ENCODE assay signal across 20 mouse cellular contexts in the genomic region with DNA sequence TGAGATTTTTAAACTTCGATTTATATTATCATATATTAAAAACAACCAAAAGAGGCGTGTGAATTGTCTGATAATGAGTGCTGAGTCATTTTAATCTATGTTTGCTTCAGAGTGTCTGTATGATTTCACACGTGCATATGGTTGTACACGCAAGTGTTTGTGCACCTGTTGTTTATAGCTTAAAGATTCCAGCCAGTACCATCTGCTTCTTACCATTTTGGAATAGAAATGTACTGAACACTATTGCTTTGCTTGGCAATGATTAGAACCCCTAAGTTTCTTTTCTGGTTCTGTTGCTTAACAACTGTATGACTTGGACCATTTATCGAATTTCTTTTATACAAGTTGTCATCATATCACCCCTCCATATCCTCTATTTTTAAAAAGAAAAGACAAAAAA.
A peak's percentile ranks its signal among the peaks of the same experiment; 100 is the strongest.
DNase-seq lines count a peak whose midpoint lies in the region; ATAC-seq and TF ChIP-seq lines count a peak whose summit lies in the region.
"Had no signal": no experiment of that assay in that cellular context is flagged by ENCODE, and none has a peak within 500 bp of the region (broad histone marks: within the 10 kb centered on the region; RNA-seq: fewer than 3 reads in every experiment).

No protein-coding gene starts in this region.

- H3K4me2 ChIP-seq in forebrain, embryonic 16.5 days (ENCODE audit: low read length) = no peak overlapping the region
- no peak overlapping the region for H3K4me2 ChIP-seq in forebrain, embryonic 12.5 days
- H3K4me2 ChIP-seq: heart, embryonic 11.5 days; hindbrain, embryonic 12.5 days; hindbrain, embryonic 15.5 days had no signal

- H3K27ac ChIP-seq in forebrain, embryonic 16.5 days (ENCODE audit: low read length) = no peak overlapping the region
- no peak overlapping the region for H3K27ac ChIP-seq in forebrain, embryonic 12.5 days
- H3K27ac ChIP-seq in layer of hippocampus, adult 2 months = no peak overlapping the region
- H3K27ac ChIP-seq: gastrocnemius, adult 2 months; hindbrain, embryonic 12.5 days; hindbrain, embryonic 15.5 days had no signal

- no peak overlapping the region for H3K4me3 ChIP-seq in forebrain, embryonic 16.5 days (replicated peaks; ENCODE audit: low read length)
- no peak overlapping the region for H3K4me3 ChIP-seq in forebrain, embryonic 12.5 days (replicated peaks)
- H3K4me3 ChIP-seq in layer of hippocampus, adult 2 months = no peak overlapping the region
- H3K4me3 ChIP-seq: gastrocnemius, adult 2 months; hindbrain, embryonic 12.5 days; hindbrain, embryonic 15.5 days had no signal

- ATAC-seq in forebrain, embryonic 16.5 days = peak; percentile 55; the same call in 1 of the 2 replicates
- ATAC-seq in forebrain, embryonic 12.5 days (ENCODE audit: low FRiP score) = no peak
- ATAC-seq: activated CD4-positive, CD25-positive, alpha-beta regulatory T cell, adult 4 months; intestine, postnatal 0 days had no signal

- no peak overlapping the region for H3K9ac ChIP-seq in forebrain, embryonic 16.5 days (replicated peaks; ENCODE audit: low read depth, low read length)
- H3K9ac ChIP-seq in forebrain, embryonic 12.5 days = no peak overlapping the region
- H3K9ac ChIP-seq: hindbrain, embryonic 12.5 days; hindbrain, embryonic 15.5 days had no signal

- H3K4me1 ChIP-seq in forebrain, embryonic 16.5 days (replicated peaks; ENCODE audit: control insufficient read depth, insufficient read depth, low read length) = no peaks in the 10 kb centered on the region
- no peaks in the 10 kb centered on the region for H3K4me1 ChIP-seq in forebrain, embryonic 12.5 days
- H3K4me1 ChIP-seq: hindbrain, embryonic 12.5 days; hindbrain, embryonic 15.5 days had no signal

- no peaks in the 10 kb centered on the region for H3K9me3 ChIP-seq in forebrain, embryonic 16.5 days (ENCODE audit: control insufficient read depth, low read length)
- H3K9me3 ChIP-seq in forebrain, embryonic 12.5 days = no peaks in the 10 kb centered on the region
- H3K9me3 ChIP-seq: hindbrain, embryonic 12.5 days; hindbrain, embryonic 15.5 days had no signal

- no peak for TF ChIP-seq CTCF in layer of hippocampus, adult 2 months (conservative IDR thresholded peaks at IDR 0.05)

- H3K36me3 ChIP-seq in forebrain, embryonic 16.5 days (ENCODE audit: control insufficient read depth, insufficient read depth) = no peaks in the 10 kb centered on the region
- H3K36me3 ChIP-seq in forebrain, embryonic 12.5 days (replicated peaks) = no peaks in the 10 kb centered on the region
- H3K36me3 ChIP-seq: hindbrain, embryonic 12.5 days; hindbrain, embryonic 15.5 days had no signal

- peak; percentile 4 for DNase-seq in cerebellum, adult 9-10 months
- DNase-seq in cerebellum, postnatal 14 days = no peak
- peak; percentile 9 for DNase-seq in layer of hippocampus, adult 9-10 months (ENCODE audit: low spot score)
- DNase-seq in layer of hippocampus, adult 2 months (ENCODE audit: low spot score in 2 of 2) = no peak
- DNase-seq in brain, adult 2 months (ENCODE audit: low read depth, low spot score) = peak; percentile 43
- DNase-seq in ovary, postnatal 36 days (ENCODE audit: low spot score) = no peak
- DNase-seq: adrenal gland, adult 8-10 months; adrenal gland, postnatal 25 days; cerebellum, adult 11 months; cerebellum, postnatal 10 days; gastrocnemius, adult 2 months; gastrocnemius, postnatal 14 days; heart, adult 11 months had no signal

- 62% methylated on average over 5 of the region's 5 CpGs for WGBS in forebrain, embryonic 16.5 days
- 86% methylated on average over 5 of the region's 5 CpGs for WGBS in forebrain, embryonic 12.5 days

- H3K27me3 ChIP-seq in forebrain, embryonic 16.5 days (replicated peaks; ENCODE audit: control insufficient read depth, insufficient read depth, low read length) = no peaks in the 10 kb centered on the region
- H3K27me3 ChIP-seq in forebrain, embryonic 12.5 days = no peaks in the 10 kb centered on the region
- H3K27me3 ChIP-seq: hindbrain, embryonic 12.5 days; hindbrain, embryonic 15.5 days had no signal

Comparison
In these comparisons a context has a peak if more than half of its experiments do, and no peak if none do; other contexts are left out.
1. DNase-seq: peak in cerebellum, adult 9-10 months (single experiment), layer of hippocampus, adult 9-10 months (single experiment) and brain, adult 2 months (single experiment); none in cerebellum, postnatal 14 days (0 of 2), layer of hippocampus, adult 2 months (0 of 2) and ovary, postnatal 36 days (single experiment).